Mouse (Mus musculus) E14TG2a.4 (cell line): ENCODE results near the gene Chmp4b.

Experiments used
- H3K27me3 ChIP-seq: 2 replicates; pipeline ENCODE4 v1.6.1; 2014; ENCODE audit warnings: low read length, control low read depth; ENCODE audit not compliant: insufficient read depth
- H3K36me3 ChIP-seq: 2 replicates; pipeline ENCODE4 v1.6.1; 2014; ENCODE audit warnings: low read length, control low read depth; ENCODE audit not compliant: insufficient read depth
- H3K4me1 ChIP-seq: replicated peaks from 2 replicates; pipeline ENCODE4 v1.6.1; 2014; ENCODE audit warnings: low read depth, low read length, control low read depth
- H3K4me3 ChIP-seq: replicated peaks from 2 replicates; pipeline ENCODE4 v1.5.1; 2014; ENCODE audit warnings: mild to moderate bottlenecking, low read length
- H3K9me3 ChIP-seq: 2 replicates; pipeline ENCODE4 v1.6.1; 2014; ENCODE audit warnings: low read length, control low read depth
- CTCF ChIP-seq: conservative IDR thresholded peaks from 2 replicates; pipeline ENCODE4 v1.5.1; 2014; ENCODE audit warnings: low read length
- NANOG ChIP-seq: IDR thresholded peaks from 2 replicates; pipeline ENCODE4 v1.6.1; 2014; ENCODE audit warnings: borderline replicate concordance, low read length, mixed read lengths
- POU5F1 ChIP-seq: IDR thresholded peaks from 2 replicates; pipeline ENCODE4 v1.6.1; 2014; ENCODE audit warnings: low read length, borderline replicate concordance

The Chmp4b gene

GRCm38 (mm10) chr2:154742911-154743819 is 91.7 kb downstream of the Chmp4b start:
- no peaks in the 10 kb centered on the region for H3K36me3 ChIP-seq
- no peaks in the 10 kb centered on the region for H3K4me1 ChIP-seq
- TF ChIP-seq POU5F1 (no peak), CTCF (no peak), NANOG (no peak)
- H3K4me3 ChIP-seq, result no peak overlapping the region
- H3K9me3 ChIP-seq, result no peaks in the 10 kb centered on the region
- H3K27me3 ChIP-seq, result no peaks in the 10 kb centered on the region

GRCm38 (mm10) chr2:154743915-154744314 is 92.4 kb downstream of the Chmp4b start:
- H3K27me3 ChIP-seq, result no peaks in the 10 kb centered on the region
- no peaks in the 10 kb centered on the region for H3K9me3 ChIP-seq
- H3K4me3 ChIP-seq, result no peak overlapping the region
- H3K36me3 ChIP-seq, result no peaks in the 10 kb centered on the region
- TF ChIP-seq POU5F1 (no peak), CTCF (no peak), NANOG (no peak)
- H3K4me1 ChIP-seq, result peaks cover 4% of the 10 kb centered on the region
